Mouse (Mus musculus) thymus, adult 2 months (tissue): ENCODE measurements around the gene Aven. TPM values are rescaled to one million over a fixed set of nuclear protein-coding genes. Genes with fewer than 3 reads are reported as not detected.

Experiments
- DNase-seq: peaks from one replicate; pipeline ENCODE4 v3.0.0; 2021
- H3K27ac ChIP-seq: fragments of 200-500 bp; 2 replicates; pipeline ENCODE4 v1.5.1; 2012; ENCODE audit warnings: low read length, control low read depth; ENCODE audit not compliant: control insufficient read depth, insufficient read depth
- H3K27me3 ChIP-seq: fragments of 200-500 bp; 2 replicates; pipeline ENCODE4 v1.6.1; 2012; ENCODE audit warnings: mild to moderate bottlenecking, low read length, moderate library complexity, mixed read lengths; ENCODE audit not compliant: control insufficient read depth, insufficient read depth
- H3K36me3 ChIP-seq: fragments of 200-500 bp; 2 replicates; pipeline ENCODE4 v1.6.1; 2012; ENCODE audit warnings: mild to moderate bottlenecking, low read length, moderate library complexity; ENCODE audit not compliant: control insufficient read depth, insufficient read depth
- H3K4me1 ChIP-seq: fragments of 200-500 bp; replicated peaks from 2 replicates; pipeline ENCODE4 v1.6.1; 2012; ENCODE audit warnings: low read length; ENCODE audit not compliant: control insufficient read depth, insufficient read depth
- H3K4me3 ChIP-seq: fragments of 200-500 bp; 2 replicates; pipeline ENCODE4 v1.5.1; 2012; ENCODE audit warnings: mild to moderate bottlenecking, low read length, control low read depth, moderate library complexity; ENCODE audit not compliant: control insufficient read depth, insufficient read depth
- CTCF ChIP-seq: fragments of 200-500 bp; IDR thresholded peaks from 2 replicates; pipeline ENCODE4 v1.5.1; 2012; ENCODE audit warnings: mild to moderate bottlenecking, control low read depth, low read length, moderate library complexity, borderline replicate concordance; ENCODE audit not compliant: control insufficient read depth, poor library complexity, insufficient read depth; ENCODE audit errors: extremely low read depth
- POLR2A ChIP-seq: fragments of 200-500 bp; IDR thresholded peaks from 2 replicates; pipeline ENCODE4 v1.6.1; 2012; ENCODE audit warnings: mild to moderate bottlenecking, low read length, control low read depth, moderate library complexity; ENCODE audit not compliant: control insufficient read depth, poor library complexity, insufficient read depth; ENCODE audit errors: extremely low read depth
- WGBS: fragments of 180-500 bp; shearing (Covaris S2); methylation state at CpG from one replicate; pipeline ENCODE4 v1.1.7; 2018; 5-methylcytosine and 5-hydroxymethylcytosine counted together
- polyA plus RNA-seq: library from polyadenylated mRNA; depleted of rRNA; stranded (reverse); fragments of >200 nt; gene quantifications from 2 replicates; pipeline ENCODE4 v1.2.3, GENCODE M21; 2012; rRNA removed

Aven gene
- polyA plus RNA-seq, 1 experiment = 5.9 TPM

DNA sequence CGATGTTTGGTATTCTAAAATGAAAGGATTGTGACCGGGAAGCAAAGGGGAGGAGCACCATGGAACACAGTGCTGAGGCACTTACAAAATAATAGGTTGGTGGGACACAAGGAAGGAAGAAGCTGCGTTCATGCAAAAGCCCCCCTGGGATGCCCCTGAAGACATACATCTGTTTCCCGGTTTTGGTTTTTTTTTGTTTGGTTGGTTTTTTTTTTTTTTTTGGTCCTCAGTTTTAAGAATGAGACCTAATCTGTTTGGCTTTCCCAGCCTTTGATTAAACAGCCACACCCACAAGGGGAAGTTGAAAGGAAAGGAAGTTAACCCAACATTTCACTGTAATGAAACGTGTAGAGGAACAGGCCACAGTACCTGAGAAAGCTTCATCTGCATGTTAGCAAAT is 163.4 kb downstream of the Aven start:
- DNase-seq = no peak
- H3K4me3 ChIP-seq = no peak overlapping the region
- 53% methylated on average over 5 of the region's 5 CpGs for WGBS
- no peak overlapping the region for H3K27ac ChIP-seq
- TF ChIP-seq POLR2A = no peak
- TF ChIP-seq CTCF = no peak
- no peaks in the 10 kb centered on the region for H3K36me3 ChIP-seq
- no peaks in the 10 kb centered on the region for H3K27me3 ChIP-seq
- no peaks in the 10 kb centered on the region for H3K4me1 ChIP-seq

DNA sequence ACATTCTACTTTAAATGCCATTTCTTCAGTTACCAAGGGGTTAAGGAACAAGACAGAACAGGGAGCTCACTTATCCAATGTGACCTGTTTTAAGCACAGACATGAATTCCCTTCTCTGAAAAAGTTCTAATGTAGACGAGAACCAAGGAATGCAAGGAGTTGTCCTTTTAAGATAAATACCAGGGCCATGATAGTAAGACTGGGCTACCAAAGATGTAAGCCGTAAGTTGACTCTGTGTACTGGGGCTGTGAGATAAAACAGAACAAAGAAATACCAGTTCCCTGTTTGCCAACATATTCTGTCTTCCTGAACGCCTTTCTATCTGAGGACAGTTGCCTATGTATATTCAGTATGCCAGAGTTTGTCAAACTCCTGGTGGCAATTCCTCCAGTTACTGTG is 176.7 kb downstream of the Aven start:
- H3K27ac ChIP-seq = no peak overlapping the region
- no peak for TF ChIP-seq POLR2A
- TF ChIP-seq CTCF = no peak
- no peaks in the 10 kb centered on the region for H3K27me3 ChIP-seq
- DNase-seq = no peak
- no peaks in the 10 kb centered on the region for H3K36me3 ChIP-seq
- 92% methylated on average over 3 of the region's 3 CpGs for WGBS
- H3K4me1 ChIP-seq = no peaks in the 10 kb centered on the region
- no peak overlapping the region for H3K4me3 ChIP-seq

DNA sequence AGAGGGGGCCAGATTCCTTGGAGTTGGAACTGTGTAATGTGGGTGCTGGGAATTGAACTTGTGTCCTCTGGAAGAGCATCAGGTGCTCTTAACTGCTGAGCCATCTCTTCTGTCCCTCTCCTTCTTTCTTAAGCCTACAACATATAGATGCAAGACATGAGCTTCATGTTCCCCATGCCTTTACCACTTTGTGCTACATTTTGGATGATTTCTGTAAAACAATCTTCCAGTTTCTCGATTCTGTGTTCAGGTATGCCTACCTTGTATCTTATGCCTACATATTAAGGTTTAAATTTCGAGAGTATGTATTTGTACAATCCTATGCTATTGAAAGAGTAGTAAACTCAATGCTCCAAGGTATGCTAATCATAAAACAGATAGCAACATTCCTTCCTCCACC is 183.4 kb downstream of the Aven start:
- no peaks in the 10 kb centered on the region for H3K36me3 ChIP-seq
- H3K4me3 ChIP-seq = no peak overlapping the region
- H3K4me1 ChIP-seq = no peaks in the 10 kb centered on the region
- no peak overlapping the region for H3K27ac ChIP-seq
- no peak for TF ChIP-seq CTCF
- TF ChIP-seq POLR2A = no peak
- DNase-seq = no peak
- WGBS = 91% methylated on average over 2 of the region's 2 CpGs
- H3K27me3 ChIP-seq = no peaks in the 10 kb centered on the region

DNA sequence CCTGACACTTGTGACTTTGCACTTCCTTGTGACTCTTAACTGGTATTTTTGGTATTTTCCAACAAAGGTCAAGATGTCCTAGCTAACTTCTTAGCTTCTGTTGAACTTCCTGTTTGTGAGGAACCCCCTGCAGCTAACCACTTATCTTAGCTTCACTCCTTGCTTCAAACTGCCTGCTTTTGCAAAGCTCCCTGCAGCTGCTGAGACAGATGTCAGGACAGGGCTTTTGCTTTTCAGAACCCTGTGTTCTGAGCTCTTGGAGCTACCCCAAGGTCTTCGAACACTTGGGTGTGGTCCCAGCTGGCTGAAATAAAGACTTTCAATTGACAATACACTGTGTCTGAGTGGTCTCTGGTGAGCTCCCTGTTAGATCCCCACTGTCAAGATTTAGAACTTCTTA is 184.0 kb downstream of the Aven start:
- no peaks in the 10 kb centered on the region for H3K36me3 ChIP-seq
- DNase-seq = no peak
- H3K27ac ChIP-seq = no peak overlapping the region
- no peaks in the 10 kb centered on the region for H3K27me3 ChIP-seq
- 0% methylated on average over 1 of the region's 1 CpGs for WGBS
- TF ChIP-seq CTCF (no peak), POLR2A (no peak)
- H3K4me3 ChIP-seq = no peak overlapping the region
- no peaks in the 10 kb centered on the region for H3K4me1 ChIP-seq

DNA sequence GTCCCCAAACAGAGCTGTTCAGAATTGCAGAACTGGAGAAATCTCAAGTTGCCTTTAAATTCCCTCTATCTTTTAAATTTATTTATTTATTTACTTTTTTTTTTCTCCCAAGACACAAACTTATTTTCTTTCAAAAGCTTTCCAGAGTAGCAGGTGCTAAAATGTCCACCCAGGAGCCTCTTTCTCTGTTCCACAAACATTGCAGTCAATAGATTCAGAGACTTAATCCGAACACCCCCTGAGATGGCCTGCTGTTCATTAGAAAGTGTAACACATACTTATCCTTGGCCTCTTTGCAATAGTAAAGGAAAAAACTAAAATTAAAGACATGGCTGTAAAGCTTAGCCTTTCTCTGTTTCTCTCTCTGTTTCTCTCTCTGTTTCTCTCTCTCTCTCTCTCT is 184.5 kb downstream of the Aven start:
- Histone ChIP-seq H3K4me1 (no peaks in the 10 kb centered on the region), H3K36me3 (no peaks in the 10 kb centered on the region), H3K27me3 (no peaks in the 10 kb centered on the region), H3K27ac (no peak overlapping the region), H3K4me3 (no peak overlapping the region)
- 93% methylated on average over 1 of the region's 1 CpGs for WGBS
- TF ChIP-seq CTCF = no peak
- TF ChIP-seq POLR2A = no peak
- no peak for DNase-seq

DNA sequence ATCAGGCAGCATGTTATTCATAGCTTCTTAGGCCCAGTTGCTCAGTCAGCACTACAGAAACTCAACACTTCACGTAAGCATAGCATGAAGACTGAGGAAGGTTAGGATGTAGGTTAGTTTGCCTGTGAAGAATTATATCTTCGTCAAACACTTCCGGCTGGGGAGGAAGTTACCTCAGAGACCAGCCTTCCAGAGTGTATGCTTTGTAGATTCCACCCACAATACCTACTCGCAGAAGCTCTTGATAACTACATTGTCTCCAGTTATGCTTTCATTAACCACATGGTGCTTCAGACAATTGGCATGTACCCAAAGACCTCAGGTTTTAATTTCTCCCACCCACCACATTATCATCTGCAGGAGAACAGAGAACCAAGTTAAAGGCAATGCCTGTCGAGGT is 189.1 kb downstream of the Aven start:
- Histone ChIP-seq H3K27ac (no peak overlapping the region), H3K4me1 (no peaks in the 10 kb centered on the region), H3K27me3 (no peaks in the 10 kb centered on the region), H3K4me3 (no peak overlapping the region), H3K36me3 (no peaks in the 10 kb centered on the region)
- TF ChIP-seq CTCF (no peak), POLR2A (no peak)
- WGBS = 58% methylated on average over 5 of the region's 5 CpGs
- DNase-seq = no peak

Other genes starting within 250 kb of the Aven start
- 0.03 TPM in 1 of 2 replicates, not detected in the other for gene Nutm1, start 233.7 kb upstream of the Aven start, polyA plus RNA-seq
- gene Nop10, start 231.0 kb upstream of the Aven start, polyA plus RNA-seq = 100 and 126 TPM in 2 replicates
- 97.6 and 97.8 TPM in 2 replicates for gene Slc12a6, start 227.1 kb upstream of the Aven start, polyA plus RNA-seq
- 0.03 TPM in 1 of 2 replicates, not detected in the other for gene Gm21985, start 226.7 kb upstream of the Aven start, polyA plus RNA-seq
- 82.1 and 96.1 TPM in 2 replicates for gene Emc4, start 124.9 kb upstream of the Aven start, polyA plus RNA-seq
- gene Katnbl1, start 113.8 kb upstream of the Aven start, polyA plus RNA-seq = 2.3 and 2.6 TPM in 2 replicates
- 4.9 and 6.3 TPM in 2 replicates for gene Emc7, start 38.0 kb upstream of the Aven start, polyA plus RNA-seq
- not detected in 2 replicates for gene Chrm5, start 12.2 kb upstream of the Aven start, polyA plus RNA-seq